ENCODE assay signal across 9 mouse cellular contexts in the genomic region with DNA sequence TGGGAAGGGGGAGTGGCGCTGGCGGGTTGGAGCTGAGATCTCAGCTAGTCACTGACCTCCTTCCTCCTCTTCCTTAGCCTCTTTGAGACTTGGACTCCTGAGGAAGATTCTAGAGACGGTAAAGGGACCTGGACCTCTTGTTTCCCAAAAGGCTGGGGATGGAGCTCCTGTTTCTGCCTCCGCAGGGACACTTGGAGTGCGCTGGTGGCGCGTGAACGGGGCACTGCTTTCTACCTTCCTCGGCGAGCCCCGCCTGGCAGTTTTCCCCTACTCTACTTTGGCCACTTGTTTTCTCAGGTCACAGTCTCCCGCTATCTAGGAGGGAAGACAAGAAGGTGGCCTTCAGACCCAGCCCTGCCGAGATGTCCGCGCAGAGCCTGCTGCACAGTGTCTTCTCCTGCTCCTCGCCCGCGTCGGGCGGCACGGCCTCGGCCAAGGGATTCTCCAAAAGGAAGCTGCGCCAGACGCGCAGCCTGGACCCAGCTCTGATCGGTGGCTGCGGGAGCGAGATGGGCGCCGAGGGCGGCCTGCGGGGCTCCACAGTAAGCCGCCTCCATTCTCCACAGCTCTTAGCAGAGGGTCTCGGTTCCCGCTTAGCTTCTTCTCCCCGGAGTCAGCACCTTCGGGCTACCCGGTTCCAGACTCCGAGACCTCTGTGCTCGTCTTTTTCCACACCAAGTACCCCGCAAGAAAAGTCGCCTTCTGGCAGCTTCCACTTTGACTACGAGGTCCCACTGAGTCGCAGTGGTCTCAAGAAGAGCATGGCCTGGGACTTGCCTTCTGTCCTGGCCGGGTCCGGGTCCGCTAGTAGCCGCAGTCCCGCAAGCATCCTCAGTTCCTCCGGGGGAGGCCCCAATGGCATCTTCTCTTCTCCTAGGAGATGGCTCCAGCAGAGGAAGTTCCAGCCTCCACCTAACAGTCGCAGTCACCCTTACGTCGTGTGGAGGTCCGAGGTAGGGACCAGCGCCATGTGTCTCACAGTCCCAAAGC. TPM values are rescaled to one million over a fixed set of nuclear protein-coding genes. Genes with fewer than 3 reads are reported as not detected.
DNase-seq lines count a peak whose midpoint lies in the region; TF ChIP-seq lines count a peak whose summit lies in the region.
"Had no signal": no experiment of that assay in that cellular context is flagged by ENCODE, and none has a peak within 500 bp of the region (broad histone marks: within the 10 kb centered on the region; RNA-seq: fewer than 3 reads in every experiment).

No protein-coding gene starts in this region.

- WGBS in kidney, adult 2 months: 3% methylated on average over 55 of the region's 55 CpGs

- H3K27me3 ChIP-seq in kidney, adult 2 months (replicated peaks; ENCODE audit: control insufficient read depth, insufficient read depth, low read length): no peaks in the 10 kb centered on the region
- H3K27me3 ChIP-seq in testis, adult 2 months (ENCODE audit: control insufficient read depth, insufficient read depth, low read length): no peaks in the 10 kb centered on the region

- H3K4me3 ChIP-seq in brown adipose tissue, adult 24 weeks (ENCODE audit: insufficient read depth, low read depth, low read length): peak overlapping the region; percentile 59
- peak overlapping the region; percentile 38 for H3K4me3 ChIP-seq in kidney, adult 2 months (ENCODE audit: insufficient read depth, low read depth, low read length)
- peak overlapping the region; percentile 8 for H3K4me3 ChIP-seq in testis, adult 2 months (ENCODE audit: control insufficient read depth, low read depth, low read length)

- intact Hi-C loops in left cerebral cortex, postnatal 36 days (cut with DNase I): no loop called here
- intact Hi-C loops in left cerebral cortex, postnatal 25 days (cut with DNase I): no loop called here

- no peaks in the 10 kb centered on the region for H3K36me3 ChIP-seq in kidney, adult 2 months (ENCODE audit: control insufficient read depth, insufficient read depth, low read length)
- no peaks in the 10 kb centered on the region for H3K36me3 ChIP-seq in testis, adult 2 months (ENCODE audit: control insufficient read depth, insufficient read depth, low read length)

- TF ChIP-seq POLR2A in kidney, adult 2 months (IDR thresholded peaks at IDR 0.05; ENCODE audit: low read depth, low read length): no peak
- no peak for TF ChIP-seq POLR2A in testis, adult 2 months (IDR thresholded peaks at IDR 0.05; ENCODE audit: control insufficient read depth, low read depth, low read length)

- no peak for TF ChIP-seq CTCF in kidney, adult 2 months (conservative IDR thresholded peaks at IDR 0.05; ENCODE audit: insufficient read depth, insufficient read length, low read depth, low read length)
- TF ChIP-seq CTCF in testis, adult 2 months (IDR thresholded peaks at IDR 0.05; ENCODE audit: control insufficient read depth, insufficient read depth, insufficient replicate concordance, low read depth, low read length): no peak

- H3K27ac ChIP-seq in brown adipose tissue, adult 24 weeks (replicated peaks; ENCODE audit: low read depth, low read length): no peak overlapping the region
- H3K27ac ChIP-seq in kidney, adult 2 months (ENCODE audit: insufficient read depth, low read depth, low read length): no peak overlapping the region
- H3K27ac ChIP-seq in testis, adult 2 months (ENCODE audit: control insufficient read depth, insufficient read depth, low read depth, low read length): no peak overlapping the region
- H3K27ac ChIP-seq: macrophage had no signal

- H3K4me1 ChIP-seq in brown adipose tissue, adult 24 weeks (ENCODE audit: control insufficient read depth, insufficient read depth, insufficient read length, low read length): no peaks in the 10 kb centered on the region
- no peaks in the 10 kb centered on the region for H3K4me1 ChIP-seq in kidney, adult 2 months (ENCODE audit: control insufficient read depth, insufficient read depth, low read length)
- peaks cover 15% of the 10 kb centered on the region for H3K4me1 ChIP-seq in testis, adult 2 months (ENCODE audit: control insufficient read depth, insufficient read depth, low read length)

- peak; percentile 4 to 7 for DNase-seq in left cerebral cortex, postnatal 36 days (ENCODE audit: low spot score in 2 of 2)
- no peak for DNase-seq in left cerebral cortex, postnatal 25 days (ENCODE audit: low spot score in 2 of 2)
- peak; percentile 0 to 46 for DNase-seq in heart, adult 18-20 months
- no peak for DNase-seq in kidney, adult 2 months
- DNase-seq in lung, postnatal 4 days: peak; percentile 12 to 28
- DNase-seq in thymus, adult 18-20 months: no peak

RNA-seq across cellular contexts. Expression of a gene that starts 1.3 kb away (rescaled TPM):
- 10 to 100 TPM in 1 of 2 experiments, 1 to 10 TPM in 1; 6.4 to 10.5 TPM for total RNA-seq in left cerebral cortex, postnatal 36 days (2021)
- total RNA-seq in left cerebral cortex, postnatal 25 days (2021): 10 to 100 TPM in 1 of 2 experiments, 1 to 10 TPM in 1; 7.6 to 10.2 TPM
- 1.5 and 1.9 TPM in 2 replicates for polyA plus RNA-seq in brown adipose tissue, adult 24 weeks (2012; ENCODE audit: insufficient read depth, insufficient read length, missing spikeins)
- total RNA-seq in heart, adult 18-20 months (2021): 1 to 10 TPM; 3.5 to 3.7 TPM
- polyA plus RNA-seq in kidney, adult 2 months (2012; rRNA removed): 3.9 and 4.0 TPM in 2 replicates
- polyA plus RNA-seq in testis, adult 2 months (2012; rRNA removed): 0.07 and 0.12 TPM in 2 replicates

Comparison
In these comparisons a context has a peak if more than half of its experiments do, and no peak if none do; other contexts are left out.
1. DNase-seq: peak in left cerebral cortex, postnatal 36 days (2 of 2), heart, adult 18-20 months (2 of 2) and lung, postnatal 4 days (2 of 2); none in left cerebral cortex, postnatal 25 days (0 of 2), kidney, adult 2 months (single experiment) and thymus, adult 18-20 months (0 of 2).
2. H3K4me3 ChIP-seq: peak in every context shown above with its lines; median percentile 59 in brown adipose tissue, adult 24 weeks; 38 in kidney, adult 2 months; 8 in testis, adult 2 months.